Mouse (Mus musculus): ENCODE measurements around the gene Oxct2a. TPM values are rescaled to one million over a fixed set of nuclear protein-coding genes. Genes with fewer than 3 reads are reported as not detected.
A peak's percentile ranks its signal among the peaks of the same experiment; 100 is the strongest.
"Not testable (repeated sequence)": the region's sequence is repeated elsewhere in the genome, so short reads cannot be mapped to it uniquely, and the experiment has no call there.

The Oxct2a gene
- not detected in 3 replicates for total RNA-seq (2017)

GRCm38 (mm10) chr4:123323534-123323933 is at the start of gene Oxct2a:
TSS of gene Oxct2a (minus strand) at chr4:123323634.
- no peak for ATAC-seq (replicated peaks; ENCODE audit: insufficient number of reproducible peaks, low FRiP score, low TSS enrichment, poor library complexity, severe bottlenecking)

- no peak for ATAC-seq (replicated peaks; ENCODE audit: insufficient number of reproducible peaks, low FRiP score, low TSS enrichment, poor library complexity, severe bottlenecking)
Measured at GRCm38 (mm10) chr4:123363555-123363954, 40.1 kb upstream of the Oxct2a start.

- no peak for ATAC-seq (replicated peaks; ENCODE audit: insufficient number of reproducible peaks, low FRiP score, low TSS enrichment, poor library complexity, severe bottlenecking)
Measured at GRCm38 (mm10) chr4:123360771-123361170, 37.3 kb upstream of the Oxct2a start.

- no peak for ATAC-seq (replicated peaks; ENCODE audit: insufficient number of reproducible peaks, low FRiP score, low TSS enrichment, poor library complexity, severe bottlenecking)
Measured at GRCm38 (mm10) chr4:123358613-123359012, 35.2 kb upstream of the Oxct2a start.

GRCm38 (mm10) chr4:123355941-123356340 is 32.5 kb upstream of the Oxct2a start:
- ATAC-seq (replicated peaks; ENCODE audit: insufficient number of reproducible peaks, low FRiP score, low TSS enrichment, poor library complexity, severe bottlenecking), result no peak

GRCm38 (mm10) chr4:123353271-123353877 is 29.9 kb upstream of the Oxct2a start:
- no peak for ATAC-seq (replicated peaks; ENCODE audit: insufficient number of reproducible peaks, low FRiP score, low TSS enrichment, poor library complexity, severe bottlenecking)

GRCm38 (mm10) chr4:123343471-123343789 is 20.0 kb upstream of the Oxct2a start:
- ATAC-seq (replicated peaks; ENCODE audit: insufficient number of reproducible peaks, low FRiP score, low TSS enrichment, poor library complexity, severe bottlenecking), result no peak

GRCm38 (mm10) chr4:123342642-123343470 is 19.4 kb upstream of the Oxct2a start, which contains the start of gene Bmp8a:
TSS of gene Bmp8a (minus strand) at chr4:123343252.
- ATAC-seq (replicated peaks; ENCODE audit: insufficient number of reproducible peaks, low FRiP score, low TSS enrichment, poor library complexity, severe bottlenecking), result peak; percentile 52

GRCm38 (mm10) chr4:123342091-123342641 is 18.7 kb upstream of the Oxct2a start:
- no peak for ATAC-seq (replicated peaks; ENCODE audit: insufficient number of reproducible peaks, low FRiP score, low TSS enrichment, poor library complexity, severe bottlenecking)

GRCm38 (mm10) chr4:123340232-123340631 is 16.8 kb upstream of the Oxct2a start:
- no peak for ATAC-seq (replicated peaks; ENCODE audit: insufficient number of reproducible peaks, low FRiP score, low TSS enrichment, poor library complexity, severe bottlenecking)

GRCm38 (mm10) chr4:123337693-123338092 is 14.3 kb upstream of the Oxct2a start:
- ATAC-seq (replicated peaks; ENCODE audit: insufficient number of reproducible peaks, low FRiP score, low TSS enrichment, poor library complexity, severe bottlenecking), result no peak

GRCm38 (mm10) chr4:123335796-123336585 is 12.6 kb upstream of the Oxct2a start:
- ATAC-seq (replicated peaks; ENCODE audit: insufficient number of reproducible peaks, low FRiP score, low TSS enrichment, poor library complexity, severe bottlenecking), result no peak

- ATAC-seq (replicated peaks; ENCODE audit: insufficient number of reproducible peaks, low FRiP score, low TSS enrichment, poor library complexity, severe bottlenecking), result not testable (repeated sequence)
Measured at GRCm38 (mm10) chr4:123335244-123335643, 11.8 kb upstream of the Oxct2a start.

- no peak for ATAC-seq (replicated peaks; ENCODE audit: insufficient number of reproducible peaks, low FRiP score, low TSS enrichment, poor library complexity, severe bottlenecking)
Measured at GRCm38 (mm10) chr4:123334177-123334576, 10.7 kb upstream of the Oxct2a start.

GRCm38 (mm10) chr4:123333151-123333550 is 9.7 kb upstream of the Oxct2a start:
- no peak for ATAC-seq (replicated peaks; ENCODE audit: insufficient number of reproducible peaks, low FRiP score, low TSS enrichment, poor library complexity, severe bottlenecking)

GRCm38 (mm10) chr4:123331961-123332360 is 8.5 kb upstream of the Oxct2a start:
- not testable (repeated sequence) for ATAC-seq (replicated peaks; ENCODE audit: insufficient number of reproducible peaks, low FRiP score, low TSS enrichment, poor library complexity, severe bottlenecking)

- no peak for ATAC-seq (replicated peaks; ENCODE audit: insufficient number of reproducible peaks, low FRiP score, low TSS enrichment, poor library complexity, severe bottlenecking)
Measured at GRCm38 (mm10) chr4:123331326-123331725, 7.9 kb upstream of the Oxct2a start.

GRCm38 (mm10) chr4:123328946-123329345 is 5.5 kb upstream of the Oxct2a start:
- no peak for ATAC-seq (replicated peaks; ENCODE audit: insufficient number of reproducible peaks, low FRiP score, low TSS enrichment, poor library complexity, severe bottlenecking)

GRCm38 (mm10) chr4:123327630-123328029 is 4.2 kb upstream of the Oxct2a start:
- no peak for ATAC-seq (replicated peaks; ENCODE audit: insufficient number of reproducible peaks, low FRiP score, low TSS enrichment, poor library complexity, severe bottlenecking)
